Mouse (Mus musculus): ENCODE results near the gene Ahnak. TPM values are rescaled to one million over a fixed set of nuclear protein-coding genes. Genes with fewer than 3 reads are reported as not detected.
A peak's percentile ranks its signal among the peaks of the same experiment; 100 is the strongest.

Gene Ahnak
- total and polyA plus RNA-seq, 3 experiments: 23.0 to 348 (median 299) TPM

GRCm38 (mm10) chr19:9025562-9026257 lies 36.6 kb downstream of the Ahnak start:
- WGBS: 85% methylated on average over 5 of the region's 5 CpGs
- Histone ChIP-seq H3K9ac (ENCODE audit: low read depth, low read length) (no peak overlapping the region), H3K27ac (no peak overlapping the region; the same call in 1 of the 2 replicates), H3K27me3 (ENCODE audit: control insufficient read depth, insufficient read depth, low read length) (no peaks in the 10 kb centered on the region), H3K36me3 (ENCODE audit: control insufficient read depth, insufficient read depth, low read length) (peaks cover 13% of the 10 kb centered on the region), H3K4me3 (no peak overlapping the region), H3K79me2 (replicated peaks; ENCODE audit: control insufficient read depth, insufficient read depth, low read length) (no peaks in the 10 kb centered on the region), H3K4me1 (ENCODE audit: control insufficient read depth, insufficient read depth, low read length) (peaks cover 34% of the 10 kb centered on the region)
- TF ChIP-seq POLR2A (IDR thresholded peaks at IDR 0.05; ENCODE audit: insufficient read depth, low read depth, low read length) (no peak), EP300 (IDR thresholded peaks at IDR 0.05; ENCODE audit: insufficient read depth, low read depth, low read length) (no peak), CTCF (IDR thresholded peaks at IDR 0.05) (no peak)
- intact Hi-C loops (cut with DNase I): loop anchor here (2.0 kb wide), 2 partner anchors 31 to 45 kb away; no protein-coding TSS in a partner anchor
- no peak for DNase-seq

- intact Hi-C loops (cut with DNase I): loop anchor here (2.0 kb wide), 2 partner anchors 32 to 44 kb away; no protein-coding TSS in a partner anchor
- WGBS: 84% methylated on average over 4 of the region's 4 CpGs
- DNase-seq: no peak
- no peaks in the 10 kb centered on the region for H3K27me3 ChIP-seq (ENCODE audit: control insufficient read depth, insufficient read depth, low read length)
- H3K36me3 ChIP-seq (ENCODE audit: control insufficient read depth, insufficient read depth, low read length): peaks cover 7% of the 10 kb centered on the region
- H3K4me3 ChIP-seq: no peak overlapping the region
- H3K4me1 ChIP-seq (ENCODE audit: control insufficient read depth, insufficient read depth, low read length): peaks cover 32% of the 10 kb centered on the region
- no peak overlapping the region; the same call in 1 of the 2 replicates for H3K27ac ChIP-seq
- no peak overlapping the region for H3K9ac ChIP-seq (ENCODE audit: low read depth, low read length)
- H3K79me2 ChIP-seq (replicated peaks; ENCODE audit: control insufficient read depth, insufficient read depth, low read length): no peaks in the 10 kb centered on the region
- TF ChIP-seq POLR2A (IDR thresholded peaks at IDR 0.05; ENCODE audit: insufficient read depth, low read depth, low read length) (no peak), EP300 (IDR thresholded peaks at IDR 0.05; ENCODE audit: insufficient read depth, low read depth, low read length) (no peak), CTCF (IDR thresholded peaks at IDR 0.05) (no peak)
These were observed 37.5 kb downstream of the Ahnak start for GRCm38 (mm10) chr19:9026634-9027033.

- intact Hi-C loops (cut with DNase I): loop anchor here (2.0 kb wide), 2 partner anchors 33 to 43 kb away; no protein-coding TSS in a partner anchor
- Histone ChIP-seq H3K27ac (peak overlapping the region; percentile 73), H3K4me3 (no peak overlapping the region), H3K27me3 (ENCODE audit: control insufficient read depth, insufficient read depth, low read length) (no peaks in the 10 kb centered on the region), H3K9ac (ENCODE audit: low read depth, low read length) (no peak overlapping the region), H3K79me2 (replicated peaks; ENCODE audit: control insufficient read depth, insufficient read depth, low read length) (no peaks in the 10 kb centered on the region), H3K4me1 (ENCODE audit: control insufficient read depth, insufficient read depth, low read length) (peaks cover 33% of the 10 kb centered on the region), H3K36me3 (ENCODE audit: control insufficient read depth, insufficient read depth, low read length) (peaks cover 4% of the 10 kb centered on the region)
- 15% methylated on average over 5 of the region's 5 CpGs for WGBS
- DNase-seq: peak; percentile 61 to 79
- TF ChIP-seq CTCF (IDR thresholded peaks at IDR 0.05) (no peak), EP300 (IDR thresholded peaks at IDR 0.05; ENCODE audit: insufficient read depth, low read depth, low read length) (peak; percentile 84), POLR2A (IDR thresholded peaks at IDR 0.05; ENCODE audit: insufficient read depth, low read depth, low read length) (0 out of 2 replicates have a peak, but pooled peaks have one; percentile 22)
These were observed 38.7 kb downstream of the Ahnak start for GRCm38 (mm10) chr19:9027795-9028194.

- intact Hi-C loops (cut with DNase I): no loop called here
- TF ChIP-seq EP300 (IDR thresholded peaks at IDR 0.05; ENCODE audit: insufficient read depth, low read depth, low read length) (0 out of 2 replicates have a peak, but pooled peaks have one; percentile 55), CTCF (IDR thresholded peaks at IDR 0.05) (no peak), POLR2A (IDR thresholded peaks at IDR 0.05; ENCODE audit: insufficient read depth, low read depth, low read length) (no peak)
- Histone ChIP-seq H3K9ac (ENCODE audit: low read depth, low read length) (no peak overlapping the region), H3K79me2 (replicated peaks; ENCODE audit: control insufficient read depth, insufficient read depth, low read length) (no peaks in the 10 kb centered on the region), H3K36me3 (ENCODE audit: control insufficient read depth, insufficient read depth, low read length) (peaks cover 2% of the 10 kb centered on the region), H3K4me1 (ENCODE audit: control insufficient read depth, insufficient read depth, low read length) (peaks cover 32% of the 10 kb centered on the region), H3K27ac (peak overlapping the region; percentile 73), H3K4me3 (no peak overlapping the region), H3K27me3 (ENCODE audit: control insufficient read depth, insufficient read depth, low read length) (no peaks in the 10 kb centered on the region)
- DNase-seq: no peak
- WGBS: 44% methylated on average over 3 of the region's 3 CpGs
These were observed 39.3 kb downstream of the Ahnak start for GRCm38 (mm10) chr19:9028375-9028774.

- intact Hi-C loops (cut with DNase I): no loop called here
- H3K79me2 ChIP-seq (replicated peaks; ENCODE audit: control insufficient read depth, insufficient read depth, low read length): no peaks in the 10 kb centered on the region
- H3K36me3 ChIP-seq (ENCODE audit: control insufficient read depth, insufficient read depth, low read length): peaks cover 2% of the 10 kb centered on the region
- 48% methylated on average over 2 of the region's 2 CpGs for WGBS
- DNase-seq: no peak
- no peak for TF ChIP-seq POLR2A (IDR thresholded peaks at IDR 0.05; ENCODE audit: insufficient read depth, low read depth, low read length)
- 0 out of 2 replicates have a peak, but pooled peaks have one; percentile 33 for TF ChIP-seq EP300 (IDR thresholded peaks at IDR 0.05; ENCODE audit: insufficient read depth, low read depth, low read length)
- no peaks in the 10 kb centered on the region for H3K27me3 ChIP-seq (ENCODE audit: control insufficient read depth, insufficient read depth, low read length)
- no peak overlapping the region; the same call in 1 of the 2 replicates for H3K27ac ChIP-seq
- H3K9ac ChIP-seq (ENCODE audit: low read depth, low read length): no peak overlapping the region
- peaks cover 35% of the 10 kb centered on the region for H3K4me1 ChIP-seq (ENCODE audit: control insufficient read depth, insufficient read depth, low read length)
- no peak overlapping the region for H3K4me3 ChIP-seq
These were observed 40.7 kb downstream of the Ahnak start for GRCm38 (mm10) chr19:9029640-9030262.

Data from heart, adult 2 months (tissue).